Mouse (Mus musculus) embryonic facial prominence, embryonic 12.5 days (tissue): Measurements from ENCODE around the gene Tssk6. TPM values are rescaled to one million over a fixed set of nuclear protein-coding genes. Genes with fewer than 3 reads are reported as not detected.

ENCODE experiments used
- polyA plus RNA-seq: library from polyadenylated mRNA; unstranded; fragments of >200 nt; fragmentation: Nextera tagmentation; extraction: Ambion mirVana; gene quantifications from 2 replicates; pipeline ENCODE4 v1.2.1, GENCODE M21; 2016

The Tssk6 gene
- polyA plus RNA-seq, 1 experiment from 2014 or later, result 5.1 TPM

Other genes starting within 250 kb of the Tssk6 start
- gene Zfp964, start 247.7 kb upstream of the Tssk6 start, polyA plus RNA-seq, result 2.5 and 2.9 TPM in 2 replicates
- 31.8 and 33.4 TPM in 2 replicates for gene Zfp869, start 191.5 kb upstream of the Tssk6 start, polyA plus RNA-seq
- 5.8 and 6.8 TPM in 2 replicates for gene Zfp963, start 152.2 kb upstream of the Tssk6 start, polyA plus RNA-seq
- not detected in 2 replicates for gene Gm20422, start 127.3 kb upstream of the Tssk6 start, polyA plus RNA-seq
- 52.6 and 55.3 TPM in 2 replicates for gene Atp13a1, start 111.0 kb upstream of the Tssk6 start, polyA plus RNA-seq
- 38.9 and 42.6 TPM in 2 replicates for gene Zfp866, start 111.0 kb upstream of the Tssk6 start, polyA plus RNA-seq
- 9.5 and 10.4 TPM in 2 replicates for gene Gmip, start 93.5 kb upstream of the Tssk6 start, polyA plus RNA-seq
- gene Lpar2, start 79.8 kb upstream of the Tssk6 start, polyA plus RNA-seq, result 0.88 and 0.92 TPM in 2 replicates
- gene Pbx4, start 69.7 kb upstream of the Tssk6 start, polyA plus RNA-seq, result 13.4 and 16.0 TPM in 2 replicates
- 1.2 TPM in 2 replicates for gene Cilp2, start 14.5 kb upstream of the Tssk6 start, polyA plus RNA-seq
- gene Ndufa13, start 374 bp downstream of the Tssk6 start, polyA plus RNA-seq, result 168 and 171 TPM in 2 replicates
- 4.8 and 4.9 TPM in 2 replicates for gene Yjefn3, start 528 bp downstream of the Tssk6 start, polyA plus RNA-seq
- 49.8 and 63.0 TPM in 2 replicates for gene Gatad2a, start 94.2 kb downstream of the Tssk6 start, polyA plus RNA-seq
- gene Mau2, start 140.6 kb downstream of the Tssk6 start, polyA plus RNA-seq, result 64.0 and 65.4 TPM in 2 replicates
- 55.3 and 56.7 TPM in 2 replicates for gene Sugp1, start 140.6 kb downstream of the Tssk6 start, polyA plus RNA-seq
- 0.58 and 1.3 TPM in 2 replicates for gene Tm6sf2, start 170.7 kb downstream of the Tssk6 start, polyA plus RNA-seq
- gene Hapln4, start 181.3 kb downstream of the Tssk6 start, polyA plus RNA-seq, result 0.04 and 0.06 TPM in 2 replicates
- 4.1 and 6.1 TPM in 2 replicates for gene Ncan, start 218.7 kb downstream of the Tssk6 start, polyA plus RNA-seq
- 24.2 and 25.0 TPM in 2 replicates for gene Nr2c2ap, start 229.1 kb downstream of the Tssk6 start, polyA plus RNA-seq
- 25.8 and 28.3 TPM in 2 replicates for gene Rfxank, start 237.0 kb downstream of the Tssk6 start, polyA plus RNA-seq
- gene Borcs8, start 237.3 kb downstream of the Tssk6 start, polyA plus RNA-seq, result 46.5 and 46.7 TPM in 2 replicates
- gene Mef2b, start 237.5 kb downstream of the Tssk6 start, polyA plus RNA-seq, result 1.4 and 1.9 TPM in 2 replicates